Mouse (Mus musculus): ENCODE measurements around the gene Pask.
"Not testable (repeated sequence)": the region's sequence is repeated elsewhere in the genome, so short reads cannot be mapped to it uniquely, and the experiment has no call there.

Pask gene

GRCm38 (mm10) chr1:93342648-93343503 lies at the start of gene Pask, which contains the start of gene Ppp1r7:
TSS of gene Pask (minus strand) at chr1:93343482.
TSS of gene Ppp1r7 (plus strand) at chr1:93342854.
- peak; percentile 86 to 95 for DNase-seq (ENCODE audit: low spot score in 2 of 2)

GRCm38 (mm10) chr1:93388906-93389305 lies 45.6 kb upstream of the Pask start:
- no peak for DNase-seq (ENCODE audit: low spot score in 2 of 2)

DNA sequence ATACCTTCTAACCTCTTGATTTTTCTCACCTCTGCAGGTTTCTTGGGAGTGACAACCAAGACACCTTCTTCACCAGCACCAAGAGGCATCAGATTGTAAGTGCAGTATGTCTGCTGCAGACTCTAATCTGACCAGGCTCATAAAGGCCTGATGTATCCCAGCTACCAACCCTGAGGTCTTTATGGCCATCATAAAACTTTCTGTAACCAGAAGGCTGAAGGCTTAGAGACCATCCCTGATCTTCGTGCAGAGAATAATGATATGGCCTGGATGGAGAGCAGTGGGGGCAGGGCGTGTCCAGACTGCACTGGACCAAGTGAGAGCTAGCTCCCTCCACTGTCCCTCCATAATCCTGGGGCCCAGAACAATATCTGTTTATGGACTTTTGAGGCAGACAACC lies 43.9 kb upstream of the Pask start:
- no peak for DNase-seq (ENCODE audit: low spot score in 2 of 2)

DNA sequence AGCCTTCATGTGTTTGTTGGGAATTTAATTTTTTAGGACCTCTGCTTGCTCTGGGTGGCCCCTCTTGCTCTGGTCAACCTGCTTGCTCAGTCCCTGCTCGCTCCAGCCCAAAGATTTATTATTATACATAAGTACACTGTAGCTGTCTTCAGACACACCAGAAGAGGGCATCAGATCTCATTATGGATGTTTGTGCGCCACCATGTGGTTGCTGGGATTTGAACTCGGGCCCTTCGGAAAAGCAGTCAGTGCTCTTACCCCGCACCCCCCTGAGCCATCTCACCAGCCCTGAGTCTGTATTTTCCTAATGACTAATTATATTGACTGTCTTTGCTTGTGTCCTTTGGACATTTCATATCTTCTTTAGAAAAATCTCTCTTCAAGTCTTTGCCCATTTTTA lies 35.8 kb upstream of the Pask start:
- no peak for DNase-seq (ENCODE audit: low spot score in 2 of 2)

- no peak for DNase-seq (ENCODE audit: low spot score in 2 of 2)
These were observed 34.0 kb upstream of the Pask start for GRCm38 (mm10) chr1:93377307-93377706.

- DNase-seq (ENCODE audit: low spot score in 2 of 2): no peak
These were observed 30.4 kb upstream of the Pask start, which contains the start of gene Ano7 for GRCm38 (mm10) chr1:93373665-93374064. TSS of gene Ano7 (plus strand) at chr1:93373930.

- DNase-seq (ENCODE audit: low spot score in 2 of 2): no peak
These were observed 22.4 kb upstream of the Pask start for GRCm38 (mm10) chr1:93365641-93366040.

- DNase-seq (ENCODE audit: low spot score in 2 of 2): no peak
These were observed 19.4 kb upstream of the Pask start for GRCm38 (mm10) chr1:93362661-93363060.

- no peak for DNase-seq (ENCODE audit: low spot score in 2 of 2)
These were observed 9.4 kb upstream of the Pask start for GRCm38 (mm10) chr1:93352724-93353123.

DNA sequence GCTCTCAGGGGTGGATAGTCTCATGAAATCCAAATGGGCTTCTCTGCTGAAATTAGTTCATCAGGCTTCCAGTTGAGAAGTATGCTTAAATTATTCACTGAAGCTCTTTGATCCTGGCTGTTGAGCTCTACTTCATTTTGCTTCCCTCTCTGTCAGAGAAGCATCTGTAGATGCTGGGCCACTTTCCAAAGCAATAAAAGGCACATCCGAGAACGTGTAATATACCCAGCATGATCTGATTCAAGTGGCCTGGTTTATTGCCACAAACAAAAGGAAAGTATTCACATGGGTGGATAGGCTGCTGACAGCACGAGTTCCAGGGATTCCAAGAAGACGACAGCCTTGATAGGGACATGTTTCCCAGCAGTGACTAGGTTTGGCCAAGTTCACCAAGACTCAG lies 6.4 kb upstream of the Pask start:
- no peak for DNase-seq (ENCODE audit: low spot score in 2 of 2)

GRCm38 (mm10) chr1:93347176-93347575 lies 3.9 kb upstream of the Pask start:
- no peak for DNase-seq (ENCODE audit: low spot score in 2 of 2)

DNA sequence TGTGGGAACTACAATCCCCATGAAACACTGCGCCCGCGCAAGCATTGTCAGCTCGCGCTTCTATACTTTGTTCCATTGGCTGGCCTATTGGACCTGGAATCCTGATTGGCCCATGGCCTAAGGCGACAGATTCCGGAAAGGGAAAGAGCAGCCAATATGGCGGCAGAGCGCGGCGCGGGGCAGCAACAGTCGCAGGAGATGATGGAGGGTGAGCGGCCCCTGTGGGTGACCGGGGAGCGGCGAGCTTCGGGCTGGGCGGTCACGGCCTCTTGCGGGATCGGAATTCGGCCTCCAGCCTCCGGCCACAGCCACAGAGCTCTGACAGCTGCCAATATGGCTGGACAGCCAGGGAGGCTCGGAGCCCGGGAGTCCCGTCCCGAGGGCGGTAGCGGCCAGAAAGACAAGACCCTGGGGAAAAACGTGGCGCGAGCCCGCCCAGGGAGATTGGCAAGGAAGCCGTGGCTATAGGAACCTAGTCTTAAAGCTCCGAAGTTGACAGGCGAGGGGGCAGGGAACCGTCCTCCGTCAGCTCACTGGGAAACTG lies 294 bp upstream of the Pask start:
- peak in 1 of 2 experiments; percentile 94 for DNase-seq (ENCODE audit: low spot score in 2 of 2)

- DNase-seq (ENCODE audit: low spot score in 2 of 2): no peak
These were observed 8.7 kb downstream of the Pask start for GRCm38 (mm10) chr1:93334621-93335020.

DNA sequence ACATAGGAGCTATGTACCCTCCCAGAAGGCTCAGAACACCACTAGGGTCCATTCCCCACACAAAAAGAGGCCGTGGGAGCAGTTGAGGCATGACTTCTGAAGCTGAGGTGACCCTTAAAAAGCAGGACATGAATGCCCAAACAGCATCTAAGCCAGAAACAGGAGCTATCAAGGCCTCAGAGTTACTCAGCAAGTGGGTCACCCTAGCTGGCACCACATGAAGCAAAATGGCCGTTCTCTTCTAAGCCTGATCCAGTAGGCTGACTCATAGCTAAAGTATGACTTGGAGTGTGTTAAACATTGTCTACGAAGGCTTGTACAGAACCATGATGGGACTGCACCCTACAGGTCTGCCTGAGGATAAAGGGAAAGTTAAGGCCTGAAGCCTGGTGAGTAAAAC lies 16.8 kb downstream of the Pask start:
- no peak for DNase-seq (ENCODE audit: low spot score in 2 of 2)

GRCm38 (mm10) chr1:93323973-93324372 lies 19.3 kb downstream of the Pask start:
- no peak for DNase-seq (ENCODE audit: low spot score in 2 of 2)

DNA sequence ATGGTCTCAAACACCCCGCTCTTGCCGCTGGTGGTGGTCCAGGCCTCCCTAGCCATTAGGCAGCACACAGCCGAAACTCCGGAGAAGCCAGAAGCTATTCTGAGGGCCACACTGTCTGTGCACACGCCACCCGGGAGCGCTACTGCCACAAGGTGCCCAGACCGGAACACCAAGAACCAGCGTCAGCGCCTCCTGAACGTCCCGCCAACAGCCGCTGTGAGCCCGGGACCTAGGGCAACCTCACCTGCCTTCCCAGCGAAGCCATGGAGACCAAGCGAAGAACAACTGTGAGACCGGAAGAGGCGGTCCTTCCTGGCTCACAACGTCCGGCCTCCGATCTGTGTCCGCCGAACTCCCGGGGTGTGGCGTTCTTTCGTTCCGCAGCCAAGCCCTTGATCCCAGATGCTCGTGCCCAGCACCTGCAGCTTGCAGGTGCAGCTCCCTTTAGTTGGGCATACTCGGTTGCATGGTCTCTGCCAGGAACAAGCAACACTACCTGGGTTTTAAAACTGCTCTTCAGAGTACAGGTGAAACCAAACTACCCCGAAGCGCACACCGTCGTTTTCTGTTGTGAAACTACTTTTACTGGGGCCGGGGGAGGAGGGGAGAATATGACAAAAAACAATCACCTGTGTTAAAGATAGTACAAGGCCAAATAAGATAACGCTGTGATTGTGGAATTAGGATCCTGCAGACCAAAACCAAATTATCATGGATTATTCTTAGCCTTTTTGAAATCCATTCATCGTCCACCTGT lies 37.5 kb downstream of the Pask start, which contains the start of gene Mterf4:
Gene Mterf4 (minus strand): TSS at position 335 of the 757 bp plus-strand sequence.
- DNase-seq (ENCODE audit: low spot score in 2 of 2): peak; percentile 72 to 86

GRCm38 (mm10) chr1:93300578-93300977 lies 42.7 kb downstream of the Pask start:
- no peak for DNase-seq (ENCODE audit: low spot score in 2 of 2)

DNA sequence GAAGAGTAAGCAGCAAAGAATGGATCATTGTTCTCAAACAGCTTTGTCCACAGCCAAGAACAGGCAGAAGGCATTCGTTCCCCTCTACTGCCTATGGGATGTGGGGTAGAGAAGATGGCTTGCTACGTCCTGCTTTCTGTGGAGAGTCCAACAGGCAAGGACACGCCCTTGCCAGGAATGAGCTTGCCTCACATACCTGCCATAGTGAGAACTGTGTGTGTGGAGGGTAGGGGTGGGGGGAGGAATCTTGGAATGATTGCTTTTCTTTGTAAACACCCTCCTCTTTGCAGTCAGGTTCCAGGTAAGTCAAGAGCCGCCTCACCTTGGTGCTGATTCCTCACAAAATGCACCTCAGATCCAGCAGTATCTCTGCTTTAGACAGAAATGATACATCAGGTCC lies 43.5 kb downstream of the Pask start:
- DNase-seq (ENCODE audit: low spot score in 2 of 2): no peak

GRCm38 (mm10) chr1:93294491-93294890 lies 48.8 kb downstream of the Pask start:
- not testable (repeated sequence) for DNase-seq (ENCODE audit: low spot score in 2 of 2)

GRCm38 (mm10) chr1:93292006-93292405 lies 51.3 kb downstream of the Pask start:
- no peak for DNase-seq (ENCODE audit: low spot score in 2 of 2)

DNA sequence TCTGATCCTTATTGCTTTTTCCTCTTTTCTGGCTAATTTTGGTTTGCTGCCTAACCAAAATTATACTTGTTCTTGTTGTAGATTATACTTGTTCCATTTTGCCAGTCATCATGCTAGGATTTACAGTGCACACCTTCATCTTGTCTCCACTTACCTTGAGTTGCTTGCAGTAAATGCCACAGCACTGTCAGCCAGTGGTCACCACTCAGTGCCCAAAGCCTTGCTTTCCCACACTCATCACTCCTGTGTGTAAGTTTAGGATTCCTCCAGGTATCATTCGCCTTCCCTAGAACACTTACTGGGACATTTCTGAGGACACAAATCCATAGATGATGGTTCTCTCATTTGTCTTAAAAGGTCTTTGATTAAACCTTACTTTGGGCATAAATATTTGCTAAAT lies 51.7 kb downstream of the Pask start:
- no peak for DNase-seq (ENCODE audit: low spot score in 2 of 2)

GRCm38 (mm10) chr1:93290956-93291355 lies 52.3 kb downstream of the Pask start:
- no peak for DNase-seq (ENCODE audit: low spot score in 2 of 2)

All from spleen, postnatal 10 days (tissue).